Mouse (Mus musculus) layer of hippocampus, postnatal 36 days (tissue): ENCODE results near the gene Nav3. TPM values are rescaled to one million over a fixed set of nuclear protein-coding genes. Genes with fewer than 3 reads are reported as not detected.

ENCODE experiments used
- DNase-seq, 2 experiments: peaks; one replicate each; pipeline ENCODE4 v3.0.0; 2022
- total RNA-seq, 2 experiments: library from RNA; stranded (reverse); gene quantifications; 2 replicates each; pipeline ENCODE4 v1.2.3; 2021

Gene Nav3
- total RNA-seq, 2 experiments from 2014 or later = 78.4 to 96.7 TPM

GRCm38 (mm10) chr10:109919515-109919914, 536.5 kb downstream of the Nav3 start:
- no peak for DNase-seq

- DNase-seq = no peak
Observed at GRCm38 (mm10) chr10:109907206-109907605, 548.8 kb downstream of the Nav3 start.

DNA sequence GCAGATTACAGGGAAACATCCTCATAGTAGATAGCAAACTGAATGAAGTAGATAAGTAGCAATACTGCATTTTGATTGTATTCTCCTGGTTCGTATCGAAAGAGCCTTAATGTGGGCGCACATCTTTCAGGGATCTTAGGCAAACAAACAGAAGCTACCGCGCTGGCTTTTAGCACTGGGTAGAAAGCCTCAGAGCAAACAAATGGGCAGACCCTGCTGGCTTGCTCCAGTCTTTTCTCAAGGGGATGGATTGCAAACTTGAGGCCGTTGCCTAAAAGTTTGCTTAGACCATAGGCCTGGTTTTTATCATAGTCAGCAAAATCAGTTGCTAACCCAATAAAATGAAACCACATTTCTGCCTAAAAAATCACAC, 549.6 kb downstream of the Nav3 start:
- DNase-seq = no peak

DNA sequence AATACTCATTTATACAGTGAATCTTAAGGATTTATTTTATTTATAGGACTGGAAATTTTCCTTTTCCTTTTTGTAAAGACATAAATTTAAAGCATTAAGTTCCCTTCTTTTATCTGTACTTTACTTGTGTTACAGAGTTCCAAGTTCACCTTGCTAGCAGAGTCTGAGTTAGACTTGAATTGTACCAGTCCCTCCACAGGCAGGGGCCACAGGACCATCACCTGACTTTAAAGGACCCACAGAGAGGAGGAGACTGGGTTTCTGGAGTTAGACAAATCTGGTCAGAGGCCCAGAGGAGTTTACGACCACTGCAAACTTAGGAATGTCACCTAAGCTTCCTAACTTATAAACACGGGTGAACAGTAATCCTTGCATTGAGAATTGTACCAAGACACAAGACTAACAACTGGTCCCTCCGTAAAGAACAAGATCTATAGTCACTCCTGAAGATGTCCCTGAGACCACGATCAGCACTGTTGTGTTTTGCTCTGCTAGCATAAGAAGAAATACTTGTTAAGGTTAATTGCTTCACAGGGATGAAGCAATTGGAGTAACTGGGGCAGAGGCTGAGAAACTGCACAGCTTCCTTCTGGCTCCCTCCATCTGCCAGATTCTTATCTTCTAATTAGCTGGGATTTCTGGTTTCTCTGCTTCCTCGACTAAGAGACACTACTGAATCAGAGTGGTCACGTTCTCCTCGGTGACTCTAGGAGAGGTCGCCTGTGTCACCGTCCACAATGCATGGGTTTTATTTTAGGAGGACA, 550.2 kb downstream of the Nav3 start:
- no peak for DNase-seq

- DNase-seq = no peak
Observed at GRCm38 (mm10) chr10:109904841-109905240, 551.2 kb downstream of the Nav3 start.

DNA sequence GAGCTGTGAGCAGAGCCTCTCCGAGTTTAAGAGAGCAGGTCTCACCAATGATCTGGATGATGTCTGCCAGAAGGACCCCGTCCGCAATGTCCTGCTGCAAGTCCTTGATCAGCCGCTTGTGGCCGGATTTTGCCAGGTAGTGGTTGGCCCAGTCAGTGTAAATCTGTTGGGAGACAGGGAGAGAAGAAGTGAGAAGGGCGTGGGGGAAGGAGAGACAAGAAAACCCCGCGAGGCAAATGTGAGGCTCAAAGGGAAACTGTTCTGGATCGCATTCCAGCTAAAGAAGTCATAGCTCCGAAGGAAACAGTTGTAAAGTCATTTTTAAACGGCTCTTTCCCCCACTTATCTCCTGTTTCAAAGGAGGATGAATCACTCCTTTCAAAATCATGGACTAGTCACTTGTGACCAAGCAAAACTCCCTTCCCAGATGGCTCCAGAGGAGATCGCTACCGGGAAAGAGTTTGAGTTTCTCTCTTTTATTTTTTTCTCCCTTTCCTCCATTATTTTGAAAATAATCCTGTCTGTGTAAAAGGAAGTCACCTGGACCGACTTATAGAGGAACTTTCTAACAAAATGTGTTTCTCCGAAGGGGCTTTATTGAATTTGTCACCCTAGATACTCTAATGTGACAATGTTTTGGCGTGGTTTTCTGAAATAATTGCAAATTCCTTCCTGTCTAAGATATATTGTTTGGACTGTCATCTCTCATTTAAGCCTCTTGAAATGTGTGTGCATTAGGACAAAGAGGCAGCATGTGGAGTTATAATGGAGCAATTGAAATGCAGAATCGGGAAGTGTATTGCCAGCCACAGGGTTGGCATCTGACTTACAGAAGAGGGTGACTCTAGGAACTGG, 552.1 kb downstream of the Nav3 start:
- no peak for DNase-seq

DNA sequence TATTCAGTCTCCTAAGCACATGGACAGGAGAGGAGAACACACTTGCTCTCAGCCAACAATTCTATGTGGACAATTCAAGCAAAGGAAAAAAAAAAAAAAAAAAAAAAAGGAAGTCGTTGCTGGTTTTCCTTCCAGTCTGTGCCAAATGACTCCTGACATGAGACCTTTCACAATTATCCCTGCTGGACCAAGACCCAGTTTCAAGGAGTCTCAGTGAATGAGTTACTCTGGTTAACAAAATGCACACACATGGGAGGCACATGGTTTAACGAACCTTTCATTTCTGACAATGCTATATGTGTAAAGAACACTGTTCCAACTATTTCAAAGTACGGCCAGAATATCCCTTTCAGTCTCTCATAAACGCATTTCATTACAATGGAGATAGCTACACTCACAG, 552.8 kb downstream of the Nav3 start:
- DNase-seq = no peak

DNA sequence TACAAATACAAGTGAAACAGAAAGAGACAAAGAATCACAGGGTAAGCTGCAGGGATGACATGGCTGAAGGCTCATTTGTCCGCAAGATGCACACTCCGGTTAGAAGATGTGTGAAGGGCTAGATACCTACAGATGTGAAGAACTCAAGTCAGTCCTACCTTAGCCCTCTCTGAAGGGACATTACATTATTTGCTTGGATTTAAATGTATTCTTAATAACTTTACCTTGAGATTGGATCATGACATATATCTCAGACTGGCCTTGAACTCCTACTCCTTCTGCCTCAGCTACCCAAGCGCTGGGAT, 566.9 kb downstream of the Nav3 start:
- no peak for DNase-seq

- DNase-seq = no peak
Observed at GRCm38 (mm10) chr10:109888355-109889170, 567.4 kb downstream of the Nav3 start.

- no peak for DNase-seq
Observed at GRCm38 (mm10) chr10:109887160-109887559, 568.8 kb downstream of the Nav3 start.

DNA sequence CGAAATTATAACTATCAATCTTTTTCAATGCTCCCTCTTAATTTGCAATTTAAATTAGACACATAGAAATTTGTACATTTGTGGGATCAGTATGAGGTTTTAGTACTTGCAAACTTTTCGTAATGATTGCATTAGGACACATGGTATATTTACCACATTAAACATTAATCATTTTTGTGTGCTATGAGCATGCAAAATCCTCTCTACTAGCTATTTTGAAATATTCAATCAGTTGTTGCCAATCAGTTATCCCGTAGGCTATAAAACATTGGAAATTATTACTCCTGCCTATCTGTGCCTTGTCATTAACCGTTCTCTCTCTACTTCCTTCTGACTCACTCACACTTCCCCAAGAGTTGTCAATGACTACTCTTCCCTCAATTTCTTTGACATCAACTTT, 579.9 kb downstream of the Nav3 start:
- DNase-seq = no peak

DNA sequence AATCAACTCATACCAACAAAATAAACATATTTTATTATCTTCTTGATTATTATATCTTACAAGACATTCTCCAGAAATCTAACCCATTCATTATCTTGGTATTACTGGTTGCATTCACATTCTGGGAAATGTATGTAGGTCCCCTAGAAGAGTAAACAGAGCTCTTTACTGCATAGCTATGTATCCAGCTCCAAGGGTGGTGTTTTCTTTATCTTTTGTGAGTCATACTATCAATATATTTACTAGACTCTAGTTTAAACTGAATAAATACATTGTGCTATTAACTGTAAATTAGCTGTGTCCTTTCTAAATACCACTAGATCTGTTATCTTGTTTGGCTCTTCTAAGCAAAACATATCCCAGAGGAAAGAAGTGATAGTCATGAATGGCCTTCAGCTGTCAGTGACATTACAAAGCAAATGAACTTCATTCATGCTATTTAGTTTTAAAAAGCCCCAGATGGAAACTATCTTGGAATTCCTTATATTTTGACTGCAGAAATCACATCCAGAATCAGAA, 580.6 kb downstream of the Nav3 start:
- no peak for DNase-seq

GRCm38 (mm10) chr10:109874652-109875311, 581.2 kb downstream of the Nav3 start:
- no peak for DNase-seq

DNA sequence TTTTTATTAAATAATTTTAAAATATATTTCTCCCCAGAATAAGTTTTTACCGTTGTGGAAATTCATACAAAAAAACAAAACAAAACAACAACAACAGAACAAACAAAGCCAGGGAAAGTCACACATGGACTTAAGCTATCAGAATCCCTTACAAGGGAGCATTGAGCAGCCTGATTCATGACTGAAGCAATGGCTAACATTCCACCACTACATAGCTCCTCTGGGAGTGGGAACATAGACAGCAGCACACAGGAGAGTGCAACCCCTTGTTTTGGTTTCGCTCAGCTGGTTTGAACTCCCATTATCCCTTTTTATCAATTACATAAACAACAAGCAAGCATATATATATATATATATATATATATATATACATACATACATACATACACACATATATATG, 589.9 kb downstream of the Nav3 start:
- no peak for DNase-seq

DNA sequence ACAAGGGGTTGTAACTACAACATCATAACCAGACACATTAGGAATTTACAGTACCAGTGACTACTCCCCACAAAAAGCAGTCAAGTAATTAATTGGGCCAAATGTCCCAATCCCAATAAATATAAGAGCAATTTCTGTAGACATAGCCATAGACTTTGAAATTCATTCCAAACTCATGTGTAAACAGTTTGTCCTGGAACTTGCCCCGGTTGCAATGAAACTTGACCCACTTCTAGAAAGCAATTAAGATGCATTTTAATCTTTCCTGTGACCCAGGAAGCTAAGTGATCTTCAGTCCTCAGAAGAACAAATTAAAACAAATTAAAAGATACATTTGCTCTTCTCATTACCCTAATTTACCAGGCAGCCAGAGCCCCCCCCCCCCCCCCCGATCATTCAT, 590.6 kb downstream of the Nav3 start:
- no peak for DNase-seq

DNA sequence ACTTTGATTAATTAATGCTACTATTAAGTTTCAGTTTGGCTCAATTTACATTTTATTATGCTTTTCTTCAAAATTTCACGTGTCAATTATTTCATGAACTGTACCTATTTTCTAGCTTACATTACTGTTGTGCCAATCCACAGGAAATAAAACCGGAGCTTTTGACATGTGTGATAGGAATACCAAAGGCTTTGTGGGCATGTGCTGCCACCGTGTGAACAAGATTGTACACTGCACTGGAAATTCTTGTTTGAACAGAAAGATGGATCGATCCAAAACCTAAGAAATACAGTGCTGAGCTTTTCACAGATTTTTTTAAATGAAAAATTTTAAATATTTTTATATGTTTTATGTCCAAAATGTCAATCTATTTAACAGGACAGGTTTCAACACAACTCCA, 591.3 kb downstream of the Nav3 start:
- peak; percentile 11 to 29 for DNase-seq

GRCm38 (mm10) chr10:109861275-109861674, 594.7 kb downstream of the Nav3 start:
- no peak for DNase-seq

DNA sequence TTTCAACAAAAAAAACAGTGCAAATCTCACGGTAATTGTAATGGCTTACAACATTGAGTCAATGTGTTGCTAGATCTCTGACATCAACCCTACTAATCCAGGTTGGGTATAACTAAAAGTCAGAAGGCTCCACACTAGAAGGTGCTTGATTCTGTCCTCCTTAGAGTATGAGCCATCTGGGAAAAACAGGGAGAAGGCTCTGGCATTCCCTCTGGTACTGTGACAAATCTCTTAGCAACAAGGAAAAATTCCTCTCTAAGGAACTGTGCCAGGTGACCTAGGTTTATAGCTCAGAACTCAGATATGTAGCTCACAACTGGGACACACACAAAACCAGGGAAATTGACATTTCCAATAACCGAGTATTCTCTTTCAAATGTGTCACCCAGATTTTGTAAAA, 597.4 kb downstream of the Nav3 start:
- DNase-seq = no peak

- DNase-seq = no peak
Observed at GRCm38 (mm10) chr10:109852392-109852791, 603.6 kb downstream of the Nav3 start.

- DNase-seq = no peak
Observed at GRCm38 (mm10) chr10:109847631-109848030, 608.4 kb downstream of the Nav3 start.

DNA sequence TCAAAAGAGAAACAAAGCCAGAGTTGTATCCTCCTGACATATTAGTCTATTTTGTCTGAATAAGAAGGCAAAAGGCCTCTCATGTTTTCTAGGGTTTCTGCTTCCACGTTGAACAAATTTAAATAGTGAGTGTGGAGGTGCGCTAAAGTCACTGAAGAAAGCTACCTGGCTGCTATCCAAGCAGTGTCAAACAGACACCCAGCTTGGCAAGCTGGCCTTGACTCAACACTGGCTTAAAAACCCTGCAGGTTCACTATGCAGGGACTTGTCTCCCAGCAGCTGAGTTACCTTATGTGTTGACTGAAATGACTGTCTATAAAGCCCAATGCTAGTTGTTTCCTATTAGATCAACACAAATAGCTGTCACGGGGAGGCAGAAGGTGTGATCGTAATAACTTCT, 612.3 kb downstream of the Nav3 start:
- DNase-seq = no peak

DNA sequence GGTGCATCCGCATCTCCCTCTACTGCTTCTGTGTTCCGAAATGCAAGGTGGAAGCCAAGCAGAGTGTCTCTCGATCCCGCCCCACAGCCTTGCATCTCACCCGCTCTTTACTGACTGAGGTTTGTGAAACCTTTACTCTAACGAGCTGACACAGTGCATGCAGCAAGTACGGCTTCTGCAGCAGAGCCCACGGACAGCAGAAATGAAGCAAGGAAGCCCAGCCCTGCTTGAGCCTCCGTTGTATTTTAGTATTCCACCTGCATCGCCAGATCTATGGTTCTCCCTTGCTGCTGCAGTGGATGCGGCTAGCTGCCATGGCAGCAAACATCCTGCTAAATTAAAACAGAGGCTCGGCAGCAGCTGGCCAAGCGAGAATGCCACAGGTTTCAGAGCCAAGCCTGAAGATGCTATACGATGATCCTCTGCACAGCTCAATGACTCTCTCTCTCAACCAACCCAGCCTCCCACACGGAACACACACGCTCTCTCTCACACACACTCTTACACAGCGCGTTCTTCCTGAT, 623.2 kb downstream of the Nav3 start:
- peak; percentile 32 to 33 for DNase-seq
